Mouse (Mus musculus) left cerebral cortex, adult 8-10 months (tissue): ENCODE measurements around the gene Kif13a. TPM values are rescaled to one million over a fixed set of nuclear protein-coding genes. Genes with fewer than 3 reads are reported as not detected.

Experiments used
- DNase-seq, 2 experiments: peaks; one replicate each; pipeline ENCODE4 v3.0.0; 2022; ENCODE audit warnings: low spot score in 2 of 2
- total RNA-seq, 4 experiments: library from RNA; stranded (reverse); gene quantifications; 2 replicates each; pipeline ENCODE4 v1.2.4; 2022

Kif13a gene
- total RNA-seq, 4 experiments from 2014 or later: 25.6 to 27.6 (median 26.7) TPM

- DNase-seq: no peak
These were observed 45.7 kb downstream of the Kif13a start for GRCm38 (mm10) chr13:46883976-46884375.

- DNase-seq: no peak
These were observed 46.3 kb downstream of the Kif13a start for GRCm38 (mm10) chr13:46883381-46883780.

- no peak for DNase-seq
These were observed 48.9 kb downstream of the Kif13a start for GRCm38 (mm10) chr13:46880736-46881135.

- no peak for DNase-seq
These were observed 49.4 kb downstream of the Kif13a start for GRCm38 (mm10) chr13:46880243-46880642.

GRCm38 (mm10) chr13:46877049-46877448 lies 52.6 kb downstream of the Kif13a start:
- no peak for DNase-seq

GRCm38 (mm10) chr13:46875377-46875776 lies 54.3 kb downstream of the Kif13a start:
- DNase-seq: no peak

- no peak for DNase-seq
These were observed 56.9 kb downstream of the Kif13a start for GRCm38 (mm10) chr13:46872732-46873131.

- DNase-seq: no peak
These were observed 57.5 kb downstream of the Kif13a start for GRCm38 (mm10) chr13:46872194-46872593.

GRCm38 (mm10) chr13:46869464-46869863 lies 60.2 kb downstream of the Kif13a start:
- no peak for DNase-seq

- no peak for DNase-seq
These were observed 66.4 kb downstream of the Kif13a start for GRCm38 (mm10) chr13:46863169-46863748.

- DNase-seq: no peak
These were observed 69.8 kb downstream of the Kif13a start for GRCm38 (mm10) chr13:46859876-46860275.

GRCm38 (mm10) chr13:46859173-46859572 lies 70.5 kb downstream of the Kif13a start:
- no peak for DNase-seq

GRCm38 (mm10) chr13:46858835-46859152 lies 70.9 kb downstream of the Kif13a start:
- DNase-seq: no peak

- DNase-seq: no peak
These were observed 71.4 kb downstream of the Kif13a start for GRCm38 (mm10) chr13:46858143-46858834.

- DNase-seq: no peak
These were observed 75.2 kb downstream of the Kif13a start for GRCm38 (mm10) chr13:46854456-46854855.

- DNase-seq: no peak
These were observed 77.2 kb downstream of the Kif13a start for GRCm38 (mm10) chr13:46852470-46852869.

- no peak for DNase-seq
These were observed 84.2 kb downstream of the Kif13a start for GRCm38 (mm10) chr13:46845456-46845855.

- peak in 1 of 2 experiments; percentile 44 for DNase-seq
These were observed 85.0 kb downstream of the Kif13a start for GRCm38 (mm10) chr13:46844561-46845235.

GRCm38 (mm10) chr13:46843646-46844045 lies 86.0 kb downstream of the Kif13a start:
- DNase-seq: no peak

- DNase-seq: no peak
These were observed 87.5 kb downstream of the Kif13a start for GRCm38 (mm10) chr13:46842185-46842584.

- DNase-seq: no peak
These were observed 88.0 kb downstream of the Kif13a start for GRCm38 (mm10) chr13:46841668-46842067.

- DNase-seq: no peak
These were observed 89.0 kb downstream of the Kif13a start for GRCm38 (mm10) chr13:46840676-46841075.

- DNase-seq: no peak
These were observed 90.4 kb downstream of the Kif13a start for GRCm38 (mm10) chr13:46839236-46839635.
